Mouse (Mus musculus) gastrocnemius, postnatal 10 days (tissue): Measurements from ENCODE around the gene Kcne4. TPM values are rescaled to one million over a fixed set of nuclear protein-coding genes. Genes with fewer than 3 reads are reported as not detected.

Experiments
- DNase-seq: peaks from one replicate; pipeline ENCODE4 v3.0.0; 2021; ENCODE audit warnings: mixed read lengths
- total RNA-seq, 2 experiments: library from RNA; stranded (reverse); gene quantifications; 2 replicates each; pipeline ENCODE4 v1.2.3; 2021

The Kcne4 gene
- total RNA-seq, 2 experiments from 2014 or later: 3.2 to 3.4 TPM

DNA sequence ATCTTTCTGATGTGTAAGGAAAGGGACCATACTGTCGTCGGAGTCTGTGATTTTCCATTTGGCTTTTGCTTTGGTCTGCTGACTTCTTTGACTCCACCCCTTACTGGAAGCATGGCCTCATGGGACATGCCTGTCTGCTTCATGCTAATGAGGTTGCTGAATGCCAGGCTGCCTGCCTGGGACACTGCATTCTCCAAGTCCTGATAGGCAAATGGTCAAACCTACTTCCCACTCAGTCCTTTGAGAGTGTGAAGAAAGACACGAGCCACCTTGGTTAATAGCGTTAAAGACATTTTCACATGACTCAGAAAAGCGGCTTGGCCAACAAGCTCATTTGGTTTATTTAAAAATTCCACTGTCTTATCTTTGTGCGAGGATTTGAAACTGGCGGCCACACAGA lies 43.5 kb downstream of the Kcne4 start:
- DNase-seq: no peak

GRCm38 (mm10) chr1:78862281-78862680 lies 45.7 kb downstream of the Kcne4 start:
- DNase-seq: no peak

DNA sequence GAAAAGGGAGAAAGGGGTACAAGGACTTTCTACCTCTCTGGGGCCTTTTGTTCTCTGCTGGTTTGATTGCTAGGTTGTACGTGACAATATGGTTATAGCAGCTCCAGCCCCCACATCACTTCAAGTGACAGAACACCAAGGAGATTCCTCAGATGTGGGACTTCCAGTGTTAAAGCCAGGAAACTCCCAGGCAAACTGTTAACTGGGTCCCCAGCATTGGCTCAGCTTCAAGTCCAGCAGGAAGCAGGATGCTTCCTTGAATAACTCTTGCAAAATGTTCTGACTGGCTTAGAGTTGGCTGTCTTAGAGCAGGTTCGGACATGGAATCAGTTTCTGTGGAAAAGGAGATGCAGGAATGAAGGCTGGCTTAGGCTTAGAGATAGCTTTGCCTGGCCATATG lies 47.3 kb downstream of the Kcne4 start:
- peak; percentile 21 for DNase-seq

DNA sequence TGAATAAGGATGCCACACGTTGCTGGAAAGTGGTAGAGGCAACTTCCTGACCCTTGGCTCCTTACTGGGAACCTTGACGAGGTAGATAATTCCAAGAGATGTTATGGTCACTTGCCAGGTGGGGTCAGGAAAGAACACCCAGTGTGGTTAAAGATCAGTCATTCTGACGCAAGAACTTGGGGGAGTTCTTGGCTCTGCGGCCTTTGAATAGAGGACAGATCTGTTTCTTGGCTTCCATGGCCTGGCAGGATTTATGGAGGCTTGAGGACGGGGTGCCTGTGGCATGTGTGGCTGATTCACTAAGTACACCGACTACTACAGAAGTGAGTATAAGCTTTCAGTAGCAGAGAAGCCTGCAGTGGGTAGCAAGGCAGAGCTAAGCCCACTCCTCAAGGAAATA lies 47.8 kb downstream of the Kcne4 start:
- DNase-seq: no peak

DNA sequence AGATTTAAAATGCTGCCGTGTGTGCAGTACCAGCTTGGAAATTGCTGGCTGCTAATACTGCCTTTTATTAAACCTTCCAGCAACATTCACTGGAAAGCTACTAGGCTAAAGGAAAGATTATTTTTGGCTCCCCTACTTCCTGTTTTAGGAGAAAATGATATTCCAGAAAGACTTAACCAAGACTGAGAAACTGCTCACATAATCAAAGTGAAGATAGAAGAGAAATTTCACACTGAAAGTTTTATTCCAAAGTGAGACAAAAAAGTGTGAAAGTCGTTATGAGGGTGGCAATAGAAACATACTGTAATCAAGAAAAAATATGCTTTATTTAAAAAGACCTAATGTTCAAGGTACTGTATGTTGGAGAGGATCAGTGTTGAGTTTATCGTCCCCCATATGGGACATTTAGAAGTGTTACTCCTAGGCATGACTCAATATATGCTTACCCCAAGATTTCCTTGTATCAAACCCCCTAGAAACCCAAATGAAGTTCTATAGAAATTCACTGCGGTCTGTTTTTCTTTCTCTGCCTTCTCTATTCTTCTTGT lies 48.3 kb downstream of the Kcne4 start:
- no peak for DNase-seq

DNA sequence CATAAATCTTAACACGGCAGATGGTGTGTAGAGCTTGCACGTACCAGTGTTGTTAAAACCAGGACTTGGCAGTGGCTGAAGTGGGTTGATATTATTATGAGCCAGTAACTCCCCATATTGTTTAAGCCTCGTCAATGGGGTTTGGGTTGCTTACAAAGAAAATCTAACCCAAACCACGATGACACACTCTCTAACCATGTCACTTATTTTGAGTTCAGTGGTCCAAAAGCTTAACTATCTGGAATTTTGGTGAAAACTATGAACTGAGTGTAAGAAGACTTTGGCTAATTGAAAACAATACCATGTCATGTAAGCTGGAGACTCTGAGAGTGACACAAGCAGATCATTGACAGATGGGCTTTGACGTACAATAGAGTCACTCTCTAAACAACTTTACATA lies 49.4 kb downstream of the Kcne4 start:
- no peak for DNase-seq

DNA sequence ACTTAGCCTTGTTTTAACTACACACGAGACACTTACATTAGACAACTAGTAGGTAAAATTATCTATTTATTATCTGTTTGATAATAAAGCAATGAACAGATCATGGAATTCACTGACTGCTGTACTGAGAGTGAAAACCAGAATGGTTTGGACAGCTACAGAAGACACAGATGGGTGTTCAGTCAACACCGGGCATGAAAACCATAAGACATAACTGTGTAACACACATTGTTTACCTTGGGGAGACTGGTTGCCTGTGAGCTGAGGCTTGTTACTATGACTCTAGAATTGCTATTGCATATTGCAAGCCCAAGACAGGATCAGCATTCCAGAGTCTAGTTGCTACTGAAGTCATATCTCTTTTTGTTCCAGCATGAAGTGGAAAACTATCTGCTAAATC lies 49.9 kb downstream of the Kcne4 start:
- DNase-seq: no peak

Other genes with a start within 250 kb of the Kcne4 start
- gene Acsl3, start 158.9 kb upstream of the Kcne4 start, total RNA-seq: 10 to 100 TPM; 11.3 to 14.1 TPM
- 1 to 10 TPM; 2.6 to 3.9 TPM for gene Utp14b, start 158.7 kb upstream of the Kcne4 start, total RNA-seq